Mouse (Mus musculus) E14TG2a.4 (cell line): ENCODE data around the gene Atp6v1f.
A peak's percentile ranks its signal among the peaks of the same experiment; 100 is the strongest.

Source experiments
- H3K27me3 ChIP-seq: 2 replicates; pipeline ENCODE4 v1.6.1; 2014; ENCODE audit warnings: low read length, control low read depth; ENCODE audit not compliant: insufficient read depth
- H3K36me3 ChIP-seq: 2 replicates; pipeline ENCODE4 v1.6.1; 2014; ENCODE audit warnings: low read length, control low read depth; ENCODE audit not compliant: insufficient read depth
- H3K4me1 ChIP-seq: replicated peaks from 2 replicates; pipeline ENCODE4 v1.6.1; 2014; ENCODE audit warnings: low read depth, low read length, control low read depth
- H3K4me3 ChIP-seq: replicated peaks from 2 replicates; pipeline ENCODE4 v1.5.1; 2014; ENCODE audit warnings: mild to moderate bottlenecking, low read length
- H3K9me3 ChIP-seq: 2 replicates; pipeline ENCODE4 v1.6.1; 2014; ENCODE audit warnings: low read length, control low read depth
- CTCF ChIP-seq: conservative IDR thresholded peaks from 2 replicates; pipeline ENCODE4 v1.5.1; 2014; ENCODE audit warnings: low read length
- NANOG ChIP-seq: IDR thresholded peaks from 2 replicates; pipeline ENCODE4 v1.6.1; 2014; ENCODE audit warnings: borderline replicate concordance, low read length, mixed read lengths
- POU5F1 ChIP-seq: IDR thresholded peaks from 2 replicates; pipeline ENCODE4 v1.6.1; 2014; ENCODE audit warnings: low read length, borderline replicate concordance

Gene Atp6v1f

GRCm38 (mm10) chr6:29444773-29445172, 22.7 kb upstream of the Atp6v1f start:
- no peaks in the 10 kb centered on the region for H3K9me3 ChIP-seq
- H3K27me3 ChIP-seq: peaks cover 30% of the 10 kb centered on the region
- peaks cover 66% of the 10 kb centered on the region for H3K4me1 ChIP-seq
- H3K4me3 ChIP-seq: no peak overlapping the region
- no peak for TF ChIP-seq POU5F1
- peak; percentile 79 for TF ChIP-seq CTCF
- TF ChIP-seq NANOG: no peak
- H3K36me3 ChIP-seq: peaks cover 22% of the 10 kb centered on the region; the same call in 1 of the 2 replicates

GRCm38 (mm10) chr6:29445354-29445753, 22.2 kb upstream of the Atp6v1f start:
- Histone ChIP-seq H3K36me3 (peaks cover 22% of the 10 kb centered on the region; the same call in 1 of the 2 replicates), H3K4me3 (no peak overlapping the region), H3K27me3 (peaks cover 25% of the 10 kb centered on the region), H3K9me3 (no peaks in the 10 kb centered on the region), H3K4me1 (peaks cover 72% of the 10 kb centered on the region)
- no peak for TF ChIP-seq CTCF
- TF ChIP-seq POU5F1: no peak
- TF ChIP-seq NANOG: no peak

GRCm38 (mm10) chr6:29449858-29450257, 17.7 kb upstream of the Atp6v1f start:
- H3K36me3 ChIP-seq: peaks cover 29% of the 10 kb centered on the region; the same call in 1 of the 2 replicates
- H3K27me3 ChIP-seq: 0 out of 2 replicates have a peak, but pooled peaks cover 3% of the 10 kb centered on the region
- H3K9me3 ChIP-seq: no peaks in the 10 kb centered on the region
- H3K4me3 ChIP-seq: peak overlapping the region; percentile 67
- H3K4me1 ChIP-seq: peaks cover 55% of the 10 kb centered on the region
- TF ChIP-seq NANOG: no peak
- no peak for TF ChIP-seq CTCF
- TF ChIP-seq POU5F1: no peak

- H3K4me1 ChIP-seq: peaks cover 51% of the 10 kb centered on the region
- no peak overlapping the region for H3K4me3 ChIP-seq
- H3K27me3 ChIP-seq: peaks cover 11% of the 10 kb centered on the region
- H3K36me3 ChIP-seq: peaks cover 29% of the 10 kb centered on the region; the same call in 1 of the 2 replicates
- TF ChIP-seq POU5F1: no peak
- TF ChIP-seq CTCF: no peak
- TF ChIP-seq NANOG: no peak
- H3K9me3 ChIP-seq: no peaks in the 10 kb centered on the region
These were observed 16.9 kb upstream of the Atp6v1f start for GRCm38 (mm10) chr6:29450667-29451066.

GRCm38 (mm10) chr6:29461502-29461901, 6.0 kb upstream of the Atp6v1f start:
- Histone ChIP-seq H3K36me3 (peaks cover 10% of the 10 kb centered on the region; the same call in 1 of the 2 replicates), H3K4me1 (peaks cover 5% of the 10 kb centered on the region), H3K27me3 (peaks cover 11% of the 10 kb centered on the region), H3K4me3 (no peak overlapping the region), H3K9me3 (no peaks in the 10 kb centered on the region)
- TF ChIP-seq CTCF: no peak
- TF ChIP-seq NANOG: no peak
- TF ChIP-seq POU5F1: no peak

- TF ChIP-seq NANOG (no peak), CTCF (no peak), POU5F1 (no peak)
These were observed 4.1 kb upstream of the Atp6v1f start for GRCm38 (mm10) chr6:29463388-29463787.

GRCm38 (mm10) chr6:29468851-29469250, 1.3 kb downstream of the Atp6v1f start:
- Histone ChIP-seq H3K4me1 (peaks cover 38% of the 10 kb centered on the region), H3K4me3 (peak overlapping the region; percentile 89), H3K27me3 (no peaks in the 10 kb centered on the region; the same call in 1 of the 2 replicates), H3K36me3 (peaks cover 34% of the 10 kb centered on the region), H3K9me3 (no peaks in the 10 kb centered on the region)
- TF ChIP-seq POU5F1 (no peak), NANOG (no peak), CTCF (no peak)

More at GRCm38 (mm10) chr6:29463388-29463787, 4.1 kb upstream of the Atp6v1f start:
- Histone ChIP-seq H3K4me3 (no peak overlapping the region), H3K36me3 (peaks cover 3% of the 10 kb centered on the region; the same call in 1 of the 2 replicates), H3K27me3 (no peaks in the 10 kb centered on the region; the same call in 1 of the 2 replicates), H3K4me1 (peaks cover 4% of the 10 kb centered on the region), H3K9me3 (no peaks in the 10 kb centered on the region)

- peaks cover 51% of the 10 kb centered on the region for H3K4me1 ChIP-seq
- no peak for TF ChIP-seq CTCF
- no peak for TF ChIP-seq NANOG
- TF ChIP-seq POU5F1: no peak
- H3K36me3 ChIP-seq: peaks cover 34% of the 10 kb centered on the region
- peaks cover 15% of the 10 kb centered on the region for H3K27me3 ChIP-seq
- H3K4me3 ChIP-seq: no peak within 1 kb of the TSS
- H3K9me3 ChIP-seq: no peaks in the 10 kb centered on the region
These were observed 3.6 kb downstream of the Atp6v1f start, which contains the start of gene Atp6v1fnb for GRCm38 (mm10) chr6:29471137-29471536. TSS of gene Atp6v1fnb (plus strand) at chr6:29471437.
